Mouse (Mus musculus) erythroblast, embryonic 14.5 days (primary cell): ENCODE results near the gene Kxd1. TPM values are rescaled to one million over a fixed set of nuclear protein-coding genes. Genes with fewer than 3 reads are reported as not detected.

ENCODE experiments used
- H3K27me3 ChIP-seq: 2 replicates; pipeline ENCODE4 v1.6.1; 2012; ENCODE audit warnings: inconsistent platforms; ENCODE audit not compliant: control insufficient read depth
- H3K36me3 ChIP-seq: 2 replicates; pipeline ENCODE4 v1.6.1; 2012; ENCODE audit warnings: mild to moderate bottlenecking, inconsistent platforms; ENCODE audit not compliant: control insufficient read depth
- H3K4me1 ChIP-seq: 2 replicates; pipeline ENCODE4 v1.6.1; 2012; ENCODE audit warnings: inconsistent platforms; ENCODE audit not compliant: control insufficient read depth
- H3K4me3 ChIP-seq: replicated peaks from 2 replicates; pipeline ENCODE3; 2012; ENCODE audit warnings: moderate library complexity, mild to moderate bottlenecking, inconsistent platforms
- H3K9me3 ChIP-seq: 2 replicates; pipeline ENCODE4 v1.6.1; 2012; ENCODE audit warnings: low read length, inconsistent platforms, mixed read lengths; ENCODE audit not compliant: control insufficient read depth
- GATA1 ChIP-seq: IDR thresholded peaks from 2 replicates; pipeline ENCODE4 v1.6.1; 2012; ENCODE audit warnings: low read length, inconsistent platforms, mixed read lengths
- TAL1 ChIP-seq: IDR thresholded peaks from 3 replicates; pipeline ENCODE4 v1.6.1; 2012; ENCODE audit warnings: low read length, inconsistent platforms, mixed read lengths
- polyA plus RNA-seq: library from polyadenylated mRNA; stranded (reverse); fragments of >175 nt; gene quantifications from 2 replicates; pipeline ENCODE4 v1.2.3, GENCODE M21; 2012

Gene Kxd1
- polyA plus RNA-seq, 1 experiment, result 2.6 TPM

GRCm38 (mm10) chr8:70562802-70563201 lies 35.0 kb upstream of the Kxd1 start:
- Histone ChIP-seq H3K36me3 (peaks cover 45% of the 10 kb centered on the region), H3K4me3 (no peak overlapping the region), H3K27me3 (no peaks in the 10 kb centered on the region), H3K4me1 (peaks cover 75% of the 10 kb centered on the region), H3K9me3 (no peaks in the 10 kb centered on the region)
- no peak for TF ChIP-seq TAL1
- no peak for TF ChIP-seq GATA1

GRCm38 (mm10) chr8:70561809-70562535 lies 34.2 kb upstream of the Kxd1 start:
- Histone ChIP-seq H3K27me3 (no peaks in the 10 kb centered on the region), H3K36me3 (peaks cover 51% of the 10 kb centered on the region), H3K4me3 (no peak overlapping the region), H3K4me1 (peaks cover 80% of the 10 kb centered on the region), H3K9me3 (no peaks in the 10 kb centered on the region)
- TF ChIP-seq TAL1 (no peak), GATA1 (no peak)

- Histone ChIP-seq H3K4me3 (no peak overlapping the region), H3K27me3 (no peaks in the 10 kb centered on the region), H3K36me3 (peaks cover 52% of the 10 kb centered on the region), H3K9me3 (no peaks in the 10 kb centered on the region), H3K4me1 (peaks cover 82% of the 10 kb centered on the region)
- no peak for TF ChIP-seq TAL1
Measured at GRCm38 (mm10) chr8:70561357-70561756, 33.6 kb upstream of the Kxd1 start.

- no peak overlapping the region for H3K4me3 ChIP-seq
- peaks cover 83% of the 10 kb centered on the region for H3K4me1 ChIP-seq
- H3K9me3 ChIP-seq, result no peaks in the 10 kb centered on the region
- TF ChIP-seq GATA1, result no peak
- TF ChIP-seq TAL1, result no peak
- no peaks in the 10 kb centered on the region for H3K27me3 ChIP-seq
- H3K36me3 ChIP-seq, result peaks cover 55% of the 10 kb centered on the region
Measured at GRCm38 (mm10) chr8:70560564-70560963, 32.8 kb upstream of the Kxd1 start.

GRCm38 (mm10) chr8:70560096-70560495 lies 32.3 kb upstream of the Kxd1 start:
- TF ChIP-seq TAL1 (no peak), GATA1 (no peak)
- Histone ChIP-seq H3K27me3 (no peaks in the 10 kb centered on the region), H3K9me3 (no peaks in the 10 kb centered on the region), H3K4me1 (peaks cover 79% of the 10 kb centered on the region), H3K36me3 (peaks cover 51% of the 10 kb centered on the region), H3K4me3 (no peak overlapping the region)

GRCm38 (mm10) chr8:70558983-70559382 lies 31.2 kb upstream of the Kxd1 start:
- H3K4me3 ChIP-seq, result no peak overlapping the region
- no peaks in the 10 kb centered on the region for H3K27me3 ChIP-seq
- TF ChIP-seq GATA1, result no peak
- H3K9me3 ChIP-seq, result no peaks in the 10 kb centered on the region
- peaks cover 49% of the 10 kb centered on the region for H3K36me3 ChIP-seq
- peaks cover 69% of the 10 kb centered on the region for H3K4me1 ChIP-seq

GRCm38 (mm10) chr8:70558334-70558733 lies 30.6 kb upstream of the Kxd1 start:
- no peaks in the 10 kb centered on the region for H3K9me3 ChIP-seq
- no peak overlapping the region for H3K4me3 ChIP-seq
- H3K36me3 ChIP-seq, result peaks cover 53% of the 10 kb centered on the region
- H3K4me1 ChIP-seq, result peaks cover 70% of the 10 kb centered on the region
- H3K27me3 ChIP-seq, result no peaks in the 10 kb centered on the region
- no peak for TF ChIP-seq TAL1
- TF ChIP-seq GATA1, result no peak

GRCm38 (mm10) chr8:70555079-70555747 lies 27.5 kb upstream of the Kxd1 start:
- no peak overlapping the region for H3K4me3 ChIP-seq
- TF ChIP-seq TAL1, result no peak
- TF ChIP-seq GATA1, result no peak
- H3K36me3 ChIP-seq, result peaks cover 37% of the 10 kb centered on the region
- no peaks in the 10 kb centered on the region for H3K27me3 ChIP-seq
- H3K4me1 ChIP-seq, result peaks cover 62% of the 10 kb centered on the region
- H3K9me3 ChIP-seq, result no peaks in the 10 kb centered on the region

- Histone ChIP-seq H3K4me3 (no peak overlapping the region), H3K36me3 (peaks cover 29% of the 10 kb centered on the region), H3K27me3 (no peaks in the 10 kb centered on the region), H3K9me3 (no peaks in the 10 kb centered on the region), H3K4me1 (peaks cover 53% of the 10 kb centered on the region)
- TF ChIP-seq TAL1 (no peak), GATA1 (no peak)
Measured at GRCm38 (mm10) chr8:70553740-70554139, 26.0 kb upstream of the Kxd1 start.

- Histone ChIP-seq H3K27me3 (no peaks in the 10 kb centered on the region), H3K9me3 (no peaks in the 10 kb centered on the region), H3K4me1 (peaks cover 52% of the 10 kb centered on the region), H3K4me3 (no peak overlapping the region), H3K36me3 (peaks cover 28% of the 10 kb centered on the region)
- TF ChIP-seq GATA1, result no peak
- no peak for TF ChIP-seq TAL1
Measured at GRCm38 (mm10) chr8:70552836-70553235, 25.1 kb upstream of the Kxd1 start.
